ENCODE assay signal across 15 mouse cellular contexts in the genomic region with DNA sequence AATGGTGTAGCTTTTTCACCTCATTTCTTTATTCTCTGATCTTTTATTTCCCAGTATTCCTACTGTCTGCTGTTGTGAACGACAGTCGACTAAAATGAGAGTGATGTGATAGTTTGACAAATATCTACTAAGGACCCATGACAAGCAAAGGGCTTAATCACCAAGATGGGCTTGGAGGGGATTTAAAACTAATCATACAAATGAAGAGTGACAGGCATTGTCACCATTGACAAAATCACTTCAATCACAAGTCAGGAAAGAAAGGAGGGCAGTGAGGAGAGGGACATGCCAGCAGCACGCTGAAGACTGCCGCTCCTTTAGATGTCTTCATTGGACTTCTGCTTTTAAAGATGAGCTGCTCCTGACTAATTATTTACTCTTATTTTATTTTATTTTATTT.
DNase-seq lines count a peak whose midpoint lies in the region; TF ChIP-seq lines count a peak whose summit lies in the region.
"Had no signal": no experiment of that assay in that cellular context is flagged by ENCODE, and none has a peak within 500 bp of the region (broad histone marks: within the 10 kb centered on the region; RNA-seq: fewer than 3 reads in every experiment).

No protein-coding gene starts in this region.

- peak; percentile 14 for DNase-seq in brain, embryonic 14.5 days (ENCODE audit: low read depth)
- peak; percentile 71 for DNase-seq in retina, embryonic 14.5 days (ENCODE audit: low spot score)
- peak; percentile 13 for DNase-seq in retina, postnatal 7 days (ENCODE audit: low read depth, low spot score)
- no peak for DNase-seq in adrenal gland, postnatal 25 days
- DNase-seq in left cerebral cortex, adult 11 months (ENCODE audit: low spot score) = no peak
- DNase-seq: adrenal gland, adult 2 months; adrenal gland, postnatal 10 days; adrenal gland, postnatal 36 days; cerebellum, adult 11 months; cerebellum, adult 18-20 months; cerebellum, adult 8-10 months; cerebellum, adult 9-11 months; cerebellum, postnatal 14 days; cerebellum, postnatal 36 days; embryo, embryonic 11 days had no signal

- no peak for TF ChIP-seq POLR2A in brain, embryonic 14.5 days (IDR thresholded peaks at IDR 0.05; ENCODE audit: borderline replicate concordance, extremely low read depth, insufficient read depth, insufficient read length, poor library complexity, severe bottlenecking)

- no peak for TF ChIP-seq CTCF in brain, embryonic 14.5 days (IDR thresholded peaks at IDR 0.05; ENCODE audit: borderline replicate concordance, extremely low read depth, insufficient read depth, insufficient read length)

Comparison
In these comparisons a context has a peak if more than half of its experiments do, and no peak if none do; other contexts are left out.
1. DNase-seq: peak in brain, embryonic 14.5 days (single experiment), retina, embryonic 14.5 days (single experiment) and retina, postnatal 7 days (single experiment); none in adrenal gland, postnatal 25 days (single experiment) and left cerebral cortex, adult 11 months (single experiment).